Mouse (Mus musculus): ENCODE measurements around the gene Apoe.
A peak's percentile ranks its signal among the peaks of the same experiment; 100 is the strongest.

Gene Apoe

GRCm38 (mm10) chr7:19716055-19716682 lies 17.2 kb upstream of the Apoe start:
- DNase-seq (ENCODE audit: low spot score in 2 of 2): no peak

- DNase-seq (ENCODE audit: low spot score in 2 of 2): peak; percentile 100
Observed at GRCm38 (mm10) chr7:19715239-19716054, 16.5 kb upstream of the Apoe start, which contains the start of gene Tomm40. Tomm40 (minus strand) TSS chr7:19715438.

- no peak for DNase-seq (ENCODE audit: low spot score in 2 of 2)
Observed at GRCm38 (mm10) chr7:19714836-19715235, 15.8 kb upstream of the Apoe start.

GRCm38 (mm10) chr7:19713598-19713997 lies 14.6 kb upstream of the Apoe start:
- DNase-seq (ENCODE audit: low spot score in 2 of 2): no peak

- no peak for DNase-seq (ENCODE audit: low spot score in 2 of 2)
Observed at GRCm38 (mm10) chr7:19713196-19713595, 14.2 kb upstream of the Apoe start.

- no peak for DNase-seq (ENCODE audit: low spot score in 2 of 2)
Observed at GRCm38 (mm10) chr7:19712414-19712813, 13.4 kb upstream of the Apoe start.

GRCm38 (mm10) chr7:19710650-19711049 lies 11.7 kb upstream of the Apoe start:
- DNase-seq (ENCODE audit: low spot score in 2 of 2): no peak

- no peak for DNase-seq (ENCODE audit: low spot score in 2 of 2)
Observed at GRCm38 (mm10) chr7:19705271-19705670, 6.3 kb upstream of the Apoe start.

GRCm38 (mm10) chr7:19704475-19704874 lies 5.5 kb upstream of the Apoe start:
- DNase-seq (ENCODE audit: low spot score in 2 of 2): no peak

GRCm38 (mm10) chr7:19702859-19703555 lies 4.0 kb upstream of the Apoe start:
- DNase-seq (ENCODE audit: low spot score in 2 of 2): no peak

GRCm38 (mm10) chr7:19701069-19701761 lies 2.2 kb upstream of the Apoe start:
- DNase-seq (ENCODE audit: low spot score in 2 of 2): peak in 1 of 2 experiments; percentile 69

GRCm38 (mm10) chr7:19700299-19701068 lies 1.5 kb upstream of the Apoe start:
- no peak for DNase-seq (ENCODE audit: low spot score in 2 of 2)

- DNase-seq (ENCODE audit: low spot score in 2 of 2): no peak
Observed at GRCm38 (mm10) chr7:19699827-19700148, 800 bp upstream of the Apoe start.

- no peak for DNase-seq (ENCODE audit: low spot score in 2 of 2)
Observed at GRCm38 (mm10) chr7:19697949-19698906, 760 bp downstream of the Apoe start.

- DNase-seq (ENCODE audit: low spot score in 2 of 2): no peak
Observed at GRCm38 (mm10) chr7:19696336-19696873, 2.6 kb downstream of the Apoe start.

GRCm38 (mm10) chr7:19695881-19696280 lies 3.1 kb downstream of the Apoe start:
- no peak for DNase-seq (ENCODE audit: low spot score in 2 of 2)

- DNase-seq (ENCODE audit: low spot score in 2 of 2): no peak
Observed at GRCm38 (mm10) chr7:19695213-19695594, 3.8 kb downstream of the Apoe start.

GRCm38 (mm10) chr7:19694336-19695212 lies 4.4 kb downstream of the Apoe start:
- no peak for DNase-seq (ENCODE audit: low spot score in 2 of 2)

- DNase-seq (ENCODE audit: low spot score in 2 of 2): peak in 1 of 2 experiments; percentile 60
Observed at GRCm38 (mm10) chr7:19693421-19693820, 5.6 kb downstream of the Apoe start.
